Mouse (Mus musculus) intestine, embryonic 16.5 days (tissue): ENCODE measurements around the gene Usp15. TPM values are rescaled to one million over a fixed set of nuclear protein-coding genes. Genes with fewer than 3 reads are reported as not detected.
A peak's percentile ranks its signal among the peaks of the same experiment; 100 is the strongest.

Source experiments
- ATAC-seq: fragments of 200-750 bp; cut with Nextera tagmentation; 2 replicates; pipeline ENCODE4 v1.8.0; 2017; ENCODE audit warnings: moderate TSS enrichment, moderate library complexity
- H3K27ac ChIP-seq: fragments of 300-500 bp; sonication (generic); 2 replicates; pipeline ENCODE4 v1.5.1; 2014; ENCODE audit warnings: mild to moderate bottlenecking, low read length
- H3K27me3 ChIP-seq: fragments of 300-500 bp; sonication (generic); replicated peaks from 2 replicates; pipeline ENCODE4 v1.6.1; 2014; ENCODE audit warnings: low read length, control low read depth, mixed read lengths; ENCODE audit not compliant: control insufficient read depth, insufficient read depth
- H3K36me3 ChIP-seq: fragments of 300-500 bp; sonication (generic); 2 replicates; pipeline ENCODE4 v1.6.1; 2014; ENCODE audit warnings: low read length, control low read depth; ENCODE audit not compliant: control insufficient read depth, insufficient read depth
- H3K4me1 ChIP-seq: fragments of 300-500 bp; sonication (generic); 2 replicates; pipeline ENCODE4 v1.6.1; 2014; ENCODE audit warnings: low read length, control low read depth, mixed read lengths; ENCODE audit not compliant: control insufficient read depth, insufficient read depth
- H3K4me2 ChIP-seq: fragments of 300-500 bp; sonication (generic); 2 replicates; pipeline ENCODE4 v1.6.1; 2014; ENCODE audit warnings: low read depth, low read length, control low read depth
- H3K4me3 ChIP-seq: fragments of 300-500 bp; sonication (generic); 2 replicates; pipeline ENCODE4 v1.5.1; 2014; ENCODE audit warnings: mild to moderate bottlenecking, low read length
- H3K9ac ChIP-seq: fragments of 300-500 bp; sonication (generic); 2 replicates; pipeline ENCODE4 v1.6.1; 2014; ENCODE audit warnings: low read depth, low read length
- H3K9me3 ChIP-seq: fragments of 300-500 bp; sonication (generic); 2 replicates; pipeline ENCODE4 v1.6.1; 2016; ENCODE audit warnings: low read length, control low read depth; ENCODE audit not compliant: control insufficient read depth
- WGBS: fragments of 180-500 bp; shearing (Covaris S2); extraction: QIAGEN DNeasy Blood & Tissue Kit; methylation state at CpG from one replicate; pipeline ENCODE4 v1.1.7; 2014; 5-methylcytosine and 5-hydroxymethylcytosine counted together
- polyA plus RNA-seq: library from polyadenylated mRNA; unstranded; fragments of >200 nt; fragmentation: Nextera tagmentation; extraction: Ambion mirVana; gene quantifications from 2 replicates; pipeline ENCODE4 v1.2.1, GENCODE M21; 2015

Usp15 gene
- polyA plus RNA-seq, 1 experiment from 2014 or later = 65.9 TPM

DNA sequence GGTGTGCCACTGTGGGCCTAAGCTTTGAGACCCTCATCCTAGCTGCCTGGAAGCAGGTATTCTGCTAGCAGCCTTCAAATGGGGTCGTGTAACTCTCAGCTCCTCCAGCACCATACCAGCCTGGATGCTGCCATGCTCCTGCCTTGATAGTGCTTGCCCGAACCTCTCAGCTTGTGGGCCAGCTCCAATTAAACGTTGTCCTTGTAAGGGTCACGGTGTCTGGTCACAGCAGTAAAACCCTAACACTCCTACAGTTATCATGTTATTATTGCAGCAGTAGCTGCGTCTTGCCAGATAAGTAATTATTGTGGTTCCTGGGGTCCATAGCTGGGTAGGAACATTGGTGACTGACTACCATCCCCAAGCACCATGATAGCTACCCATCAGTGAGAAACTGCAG is 4.2 kb upstream of the Usp15 start:
- Histone ChIP-seq H3K27me3 (no peaks in the 10 kb centered on the region), H3K9me3 (no peaks in the 10 kb centered on the region), H3K4me1 (no peaks in the 10 kb centered on the region), H3K36me3 (no peaks in the 10 kb centered on the region), H3K27ac (no peak overlapping the region), H3K4me2 (no peak overlapping the region), H3K9ac (no peak overlapping the region), H3K4me3 (no peak overlapping the region)
- WGBS = 91% methylated on average over 5 of the region's 5 CpGs
- ATAC-seq = no peak

DNA sequence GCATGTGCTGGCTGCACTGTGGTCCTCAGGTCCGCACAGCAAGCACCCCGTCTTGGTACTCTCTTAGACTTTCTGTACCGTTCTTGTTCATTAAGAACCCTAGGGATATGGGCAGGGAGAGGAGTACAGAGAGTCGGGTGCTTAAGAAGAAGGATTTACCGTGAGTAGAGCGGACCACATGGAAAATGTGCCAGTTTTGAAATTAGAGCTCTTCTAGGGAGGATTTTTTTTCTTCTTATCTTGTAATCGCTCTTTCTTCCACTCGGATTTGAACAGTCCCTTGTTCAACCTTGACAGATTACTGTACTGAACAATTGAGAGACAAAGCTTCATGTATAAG is 3.5 kb upstream of the Usp15 start:
- Histone ChIP-seq H3K4me2 (no peak overlapping the region), H3K27ac (no peak overlapping the region), H3K9ac (no peak overlapping the region), H3K9me3 (no peaks in the 10 kb centered on the region), H3K36me3 (no peaks in the 10 kb centered on the region), H3K27me3 (no peaks in the 10 kb centered on the region), H3K4me1 (peaks cover 4% of the 10 kb centered on the region; the same call in 1 of the 2 replicates), H3K4me3 (no peak overlapping the region)
- WGBS = 85% methylated on average over 8 of the region's 8 CpGs
- ATAC-seq = no peak

DNA sequence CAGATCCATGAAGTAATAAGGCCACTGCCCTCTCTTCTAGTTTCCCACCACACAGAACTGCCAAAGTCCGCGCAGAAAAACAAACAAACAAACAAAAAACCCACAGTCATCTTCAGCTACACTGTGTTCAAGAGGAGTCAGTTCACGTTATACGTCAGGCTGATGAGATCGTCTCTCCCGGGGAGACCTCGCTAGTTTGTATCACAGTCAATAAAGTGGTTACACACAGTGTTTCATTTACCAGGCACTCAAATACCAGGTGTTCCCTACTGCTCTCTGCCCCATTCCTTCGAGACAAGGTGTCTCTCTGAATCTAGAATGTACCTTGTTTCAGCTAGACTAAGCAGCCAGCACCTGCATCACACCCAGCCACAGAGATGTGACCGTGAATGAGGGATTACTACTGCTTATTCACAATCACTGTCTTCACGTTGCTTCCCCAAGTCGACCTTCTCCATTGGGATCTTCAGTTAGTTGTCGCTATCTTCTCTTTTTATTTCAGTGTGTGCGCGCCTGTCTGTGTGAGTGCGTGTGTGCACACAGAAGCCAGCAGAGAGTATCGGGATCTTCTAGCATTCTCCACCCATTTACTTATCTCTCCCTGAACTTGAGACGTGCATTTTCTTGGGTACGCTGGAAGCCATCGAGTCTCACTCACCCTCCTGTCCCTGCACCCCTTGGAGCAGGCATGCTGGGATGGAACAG is 3.0 kb upstream of the Usp15 start:
- no peak overlapping the region for H3K27ac ChIP-seq
- ATAC-seq = no peak
- WGBS = 83% methylated on average over 19 of the region's 19 CpGs
- H3K4me1 ChIP-seq = peaks cover 8% of the 10 kb centered on the region; the same call in 1 of the 2 replicates
- no peak overlapping the region for H3K4me3 ChIP-seq
- H3K36me3 ChIP-seq = no peaks in the 10 kb centered on the region
- no peaks in the 10 kb centered on the region for H3K27me3 ChIP-seq
- H3K9ac ChIP-seq = no peak overlapping the region
- H3K4me2 ChIP-seq = no peak overlapping the region
- no peaks in the 10 kb centered on the region for H3K9me3 ChIP-seq

DNA sequence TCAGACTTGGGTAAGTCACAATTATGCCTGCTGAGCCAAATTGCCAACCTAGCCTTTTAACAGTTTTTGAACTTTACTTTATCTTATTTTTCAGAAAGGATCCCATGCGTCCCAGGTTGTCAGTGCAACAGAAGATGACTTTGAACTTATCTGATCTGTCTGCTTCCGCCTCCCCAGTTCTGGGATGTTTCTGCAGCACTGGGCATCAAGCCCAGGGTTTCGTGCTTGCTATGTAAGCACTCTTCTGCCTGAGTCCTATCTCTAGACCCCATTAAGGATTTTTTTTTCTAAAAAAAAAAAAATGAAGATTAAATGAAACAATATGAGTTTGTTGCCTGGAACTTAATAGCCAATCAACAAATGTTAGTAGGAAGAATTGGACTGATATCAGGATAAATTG is 2.3 kb upstream of the Usp15 start:
- Histone ChIP-seq H3K36me3 (no peaks in the 10 kb centered on the region), H3K27me3 (no peaks in the 10 kb centered on the region), H3K9me3 (no peaks in the 10 kb centered on the region), H3K4me3 (no peak overlapping the region), H3K4me1 (peaks cover 8% of the 10 kb centered on the region; the same call in 1 of the 2 replicates), H3K9ac (no peak overlapping the region), H3K27ac (no peak overlapping the region), H3K4me2 (no peak overlapping the region)
- no peak for ATAC-seq
- WGBS = 75% methylated on average over 3 of the region's 3 CpGs

DNA sequence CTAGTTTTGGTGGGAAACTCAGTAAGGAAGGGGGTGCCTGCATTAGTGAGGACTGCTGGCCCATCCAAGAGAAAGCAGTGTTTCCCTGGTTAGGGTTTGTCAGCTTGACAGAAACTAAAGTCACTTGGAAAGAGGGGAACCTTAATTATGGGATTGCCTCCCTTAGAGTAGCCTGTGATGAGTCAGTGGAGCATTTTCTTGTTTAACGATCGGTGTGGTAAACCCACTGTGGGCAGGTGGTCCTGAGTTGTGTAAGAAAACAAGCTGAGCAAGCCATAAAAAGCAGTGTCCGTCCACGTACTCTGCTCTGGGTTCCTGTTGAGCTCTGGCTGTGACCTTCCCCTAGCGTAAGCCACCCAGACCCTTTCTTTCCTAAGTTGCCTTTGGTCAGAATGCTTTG is 1.4 kb upstream of the Usp15 start:
- H3K4me3 ChIP-seq = no peak overlapping the region
- no peaks in the 10 kb centered on the region for H3K36me3 ChIP-seq
- no peak overlapping the region for H3K4me2 ChIP-seq
- no peak overlapping the region for H3K9ac ChIP-seq
- ATAC-seq = no peak
- no peak overlapping the region for H3K27ac ChIP-seq
- 83% methylated on average over 5 of the region's 5 CpGs for WGBS
- peaks cover 8% of the 10 kb centered on the region; the same call in 1 of the 2 replicates for H3K4me1 ChIP-seq
- no peaks in the 10 kb centered on the region for H3K27me3 ChIP-seq
- no peaks in the 10 kb centered on the region for H3K9me3 ChIP-seq

DNA sequence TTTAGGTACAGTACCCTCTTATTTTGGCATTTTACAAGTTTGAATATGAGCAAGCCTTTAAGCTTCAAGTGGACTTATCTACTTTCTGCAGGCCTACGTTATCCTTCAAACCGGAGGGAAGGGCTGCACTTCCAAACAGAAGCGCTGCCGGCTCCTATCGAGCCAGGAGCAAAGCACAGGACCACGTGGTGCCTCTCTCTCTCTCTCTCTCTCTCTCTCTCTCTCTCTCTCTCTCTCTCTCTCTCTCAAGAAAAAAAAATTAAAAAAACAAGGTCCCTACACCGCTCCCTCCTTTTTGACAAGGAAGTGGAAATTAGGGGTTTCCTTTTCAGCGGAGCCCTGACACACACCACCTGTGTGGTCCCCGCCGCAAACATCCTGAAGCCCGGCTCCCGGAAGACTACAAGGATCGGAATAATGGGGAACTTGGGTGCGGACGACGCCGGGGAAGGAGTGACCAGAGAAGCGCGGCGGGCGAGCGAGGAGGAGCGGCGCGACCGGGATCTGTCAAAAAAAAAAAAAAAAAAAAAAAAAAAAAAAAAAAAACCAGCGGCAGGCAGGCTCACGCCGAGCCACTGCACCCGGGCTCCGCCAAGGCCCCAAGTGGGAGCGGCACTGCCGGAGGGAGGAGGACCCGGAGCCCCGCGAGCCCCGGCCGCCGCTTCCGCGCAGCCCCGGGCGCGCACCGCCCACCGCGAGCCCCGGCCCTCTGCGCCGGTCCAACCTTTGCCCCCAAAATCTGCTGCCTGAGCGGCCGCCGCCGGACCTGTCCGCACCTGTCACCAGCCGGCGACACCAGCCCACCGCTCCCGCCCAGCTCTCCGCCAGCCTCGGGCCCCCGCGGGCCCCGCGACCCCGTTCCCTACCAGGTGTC is 597 bp downstream of the Usp15 start:
- peak overlapping the region; percentile 91 for H3K9ac ChIP-seq
- WGBS = under 1% methylated on average over 64 of the region's 66 CpGs
- no peaks in the 10 kb centered on the region for H3K36me3 ChIP-seq
- peak overlapping the region; percentile 93 for H3K27ac ChIP-seq
- ATAC-seq = peak; percentile 81
- peak overlapping the region; percentile 57 for H3K4me2 ChIP-seq
- H3K9me3 ChIP-seq = no peaks in the 10 kb centered on the region
- peak overlapping the region; percentile 96 for H3K4me3 ChIP-seq
- H3K27me3 ChIP-seq = no peaks in the 10 kb centered on the region
- H3K4me1 ChIP-seq = peaks cover 8% of the 10 kb centered on the region; the same call in 1 of the 2 replicates

DNA sequence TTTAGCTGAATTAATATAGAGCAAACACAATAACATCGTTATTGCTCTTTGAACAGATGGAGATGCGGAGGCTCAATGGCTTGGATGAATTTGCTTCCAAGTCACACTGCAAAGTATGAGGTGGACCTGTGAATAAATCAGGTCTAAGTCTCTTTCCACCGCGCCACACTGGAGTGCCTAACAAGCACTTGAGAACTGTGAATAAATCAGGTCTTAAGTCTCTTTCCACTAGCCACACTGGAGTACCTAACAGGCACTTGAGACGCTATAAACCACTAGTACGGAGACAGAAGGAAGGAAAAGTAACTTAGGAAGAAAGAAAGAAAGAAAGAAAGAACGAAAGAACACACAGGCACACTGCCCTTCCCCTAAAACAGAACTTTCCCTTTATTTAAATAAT is 1.3 kb downstream of the Usp15 start:
- peak overlapping the region; percentile 96 for H3K4me3 ChIP-seq
- H3K9me3 ChIP-seq = no peaks in the 10 kb centered on the region
- no peak for ATAC-seq
- peak overlapping the region; percentile 91; the same call in 1 of the 2 replicates for H3K9ac ChIP-seq
- no peaks in the 10 kb centered on the region for H3K27me3 ChIP-seq
- WGBS = 17% methylated on average over 7 of the region's 7 CpGs
- peak overlapping the region; percentile 57 for H3K4me2 ChIP-seq
- no peaks in the 10 kb centered on the region for H3K36me3 ChIP-seq
- no peak overlapping the region for H3K27ac ChIP-seq
- peaks cover 10% of the 10 kb centered on the region; the same call in 1 of the 2 replicates for H3K4me1 ChIP-seq

DNA sequence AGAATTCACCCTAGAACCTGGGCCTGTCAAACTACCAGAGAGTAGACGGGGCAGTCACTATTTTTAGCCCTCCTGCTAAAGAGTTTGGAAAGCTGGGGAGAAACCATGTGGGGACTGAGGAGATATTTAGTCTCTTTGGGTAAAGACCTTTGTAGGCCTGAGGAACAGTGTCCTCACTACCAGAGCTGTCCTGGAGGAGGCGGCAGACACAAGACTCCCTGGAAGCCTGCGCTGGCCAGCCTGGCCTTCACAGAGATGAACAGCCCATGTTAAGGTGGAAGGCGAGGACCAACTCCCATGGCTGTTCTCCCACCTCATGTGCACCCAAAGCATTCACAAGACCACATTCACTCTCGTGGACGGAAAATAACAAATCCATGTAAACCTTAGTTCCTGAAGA is 5.8 kb downstream of the Usp15 start:
- Histone ChIP-seq H3K9ac (no peak overlapping the region), H3K4me2 (no peak overlapping the region), H3K27me3 (no peaks in the 10 kb centered on the region), H3K9me3 (no peaks in the 10 kb centered on the region), H3K4me3 (no peak overlapping the region), H3K36me3 (no peaks in the 10 kb centered on the region), H3K4me1 (peaks cover 10% of the 10 kb centered on the region; the same call in 1 of the 2 replicates), H3K27ac (no peak overlapping the region)
- WGBS = 81% methylated on average over 6 of the region's 6 CpGs
- no peak for ATAC-seq

DNA sequence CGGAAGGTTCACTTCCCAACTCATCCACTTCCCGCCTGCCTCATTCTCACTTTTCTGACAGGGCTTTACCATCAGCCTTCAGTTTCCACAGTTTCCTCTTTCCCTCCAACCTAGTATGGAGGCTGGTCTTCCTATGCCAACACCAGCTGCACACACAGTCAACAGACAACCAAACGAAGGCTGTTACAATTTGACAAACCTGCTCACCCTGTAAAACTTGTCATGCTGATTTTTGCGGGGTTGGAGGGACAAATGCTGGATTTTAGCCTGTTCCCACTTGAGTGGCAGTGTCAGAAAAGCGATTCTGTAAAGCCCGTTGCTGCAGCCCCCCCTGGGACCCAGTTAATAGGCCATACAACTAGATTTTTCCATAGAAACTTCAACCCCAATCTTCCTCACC is 9.5 kb downstream of the Usp15 start:
- H3K27me3 ChIP-seq = no peaks in the 10 kb centered on the region
- H3K9me3 ChIP-seq = no peaks in the 10 kb centered on the region
- H3K9ac ChIP-seq = no peak overlapping the region
- no peaks in the 10 kb centered on the region for H3K36me3 ChIP-seq
- no peak overlapping the region for H3K4me2 ChIP-seq
- H3K27ac ChIP-seq = no peak overlapping the region
- ATAC-seq = no peak
- H3K4me3 ChIP-seq = no peak overlapping the region
- 69% methylated on average over 6 of the region's 6 CpGs for WGBS
- peaks cover 5% of the 10 kb centered on the region; the same call in 1 of the 2 replicates for H3K4me1 ChIP-seq
